Mouse (Mus musculus): ENCODE measurements around the gene Nsa2. TPM values are rescaled to one million over a fixed set of nuclear protein-coding genes. Genes with fewer than 3 reads are reported as not detected.

Nsa2 gene
- polyA plus RNA-seq, 1 experiment from 2014 or later: 51.2 TPM

- no peaks in the 10 kb centered on the region for H3K9me3 ChIP-seq (ENCODE audit: control insufficient read depth, low read length)
- no peak overlapping the region for H3K4me2 ChIP-seq (ENCODE audit: low read depth, low read length)
- WGBS: 76% methylated on average over 7 of the region's 7 CpGs
- H3K27ac ChIP-seq (ENCODE audit: low read length): no peak overlapping the region
- no peak overlapping the region for H3K9ac ChIP-seq (ENCODE audit: low read depth, low read length)
- H3K4me1 ChIP-seq (ENCODE audit: control insufficient read depth, insufficient read depth, low read length): no peaks in the 10 kb centered on the region
- no peaks in the 10 kb centered on the region for H3K27me3 ChIP-seq (replicated peaks; ENCODE audit: control insufficient read depth, insufficient read depth, low read length)
- no peaks in the 10 kb centered on the region for H3K36me3 ChIP-seq (ENCODE audit: control insufficient read depth, insufficient read depth, low read length)
- no peak for ATAC-seq
- no peak overlapping the region for H3K4me3 ChIP-seq (ENCODE audit: low read length)
These were observed 32.7 kb downstream of the Nsa2 start for GRCm38 (mm10) chr13:97104996-97105395.

- no peaks in the 10 kb centered on the region for H3K9me3 ChIP-seq (ENCODE audit: control insufficient read depth, low read length)
- no peak within 1 kb of the TSS for H3K9ac ChIP-seq (ENCODE audit: low read depth, low read length)
- ATAC-seq: no peak
- H3K36me3 ChIP-seq (ENCODE audit: control insufficient read depth, insufficient read depth, low read length): no peaks in the 10 kb centered on the region
- no peak within 1 kb of the TSS for H3K4me3 ChIP-seq (ENCODE audit: low read length)
- WGBS: 72% methylated on average over 20 of the region's 22 CpGs
- H3K4me2 ChIP-seq (ENCODE audit: low read depth, low read length): no peak within 1 kb of the TSS
- no peak within 1 kb of the TSS for H3K27ac ChIP-seq (ENCODE audit: low read length)
- no peaks in the 10 kb centered on the region for H3K27me3 ChIP-seq (replicated peaks; ENCODE audit: control insufficient read depth, insufficient read depth, low read length)
- no peaks in the 10 kb centered on the region for H3K4me1 ChIP-seq (ENCODE audit: control insufficient read depth, insufficient read depth, low read length)
These were observed 38.4 kb downstream of the Nsa2 start, which contains the start of gene Gm6169 for GRCm38 (mm10) chr13:97099187-97099852. TSS of gene Gm6169 (minus strand) at chr13:97099237.

- no peak for ATAC-seq
- no peaks in the 10 kb centered on the region for H3K27me3 ChIP-seq (replicated peaks; ENCODE audit: control insufficient read depth, insufficient read depth, low read length)
- no peaks in the 10 kb centered on the region for H3K4me1 ChIP-seq (ENCODE audit: control insufficient read depth, insufficient read depth, low read length)
- H3K36me3 ChIP-seq (ENCODE audit: control insufficient read depth, insufficient read depth, low read length): no peaks in the 10 kb centered on the region
- 82% methylated on average over 4 of the region's 4 CpGs for WGBS
- no peak overlapping the region for H3K27ac ChIP-seq (ENCODE audit: low read length)
- H3K9me3 ChIP-seq (ENCODE audit: control insufficient read depth, low read length): no peaks in the 10 kb centered on the region
- H3K4me3 ChIP-seq (ENCODE audit: low read length): no peak overlapping the region
- no peak overlapping the region for H3K9ac ChIP-seq (ENCODE audit: low read depth, low read length)
- H3K4me2 ChIP-seq (ENCODE audit: low read depth, low read length): no peak overlapping the region
These were observed 42.0 kb downstream of the Nsa2 start for GRCm38 (mm10) chr13:97095726-97096125.

DNA sequence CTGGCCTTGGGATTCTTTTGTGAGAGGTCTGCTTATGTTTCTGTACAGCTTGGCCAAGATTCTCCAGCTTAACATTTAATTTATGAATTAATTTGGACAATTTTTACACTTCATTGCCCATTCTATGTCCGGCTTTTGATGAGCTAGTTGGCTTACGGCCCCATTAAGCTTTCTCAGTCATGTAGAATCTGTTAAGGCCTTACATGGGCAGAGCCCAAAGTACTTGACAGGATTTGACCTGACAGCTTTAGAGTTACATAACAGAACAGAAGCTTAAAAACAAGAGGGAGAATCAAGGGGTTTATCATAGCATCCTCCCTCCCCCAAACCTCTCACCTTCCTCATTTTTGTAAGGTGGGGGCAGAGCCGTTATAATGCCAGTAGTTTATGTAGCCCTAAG is 49.6 kb downstream of the Nsa2 start:
- WGBS: 94% methylated on average over 3 of the region's 3 CpGs
- no peak for ATAC-seq
- Histone ChIP-seq H3K27me3 (replicated peaks; ENCODE audit: control insufficient read depth, insufficient read depth, low read length) (no peaks in the 10 kb centered on the region), H3K4me2 (ENCODE audit: low read depth, low read length) (no peak overlapping the region), H3K9ac (ENCODE audit: low read depth, low read length) (no peak overlapping the region), H3K4me3 (ENCODE audit: low read length) (no peak overlapping the region), H3K36me3 (ENCODE audit: control insufficient read depth, insufficient read depth, low read length) (no peaks in the 10 kb centered on the region), H3K27ac (ENCODE audit: low read length) (no peak overlapping the region), H3K9me3 (ENCODE audit: control insufficient read depth, low read length) (no peaks in the 10 kb centered on the region), H3K4me1 (ENCODE audit: control insufficient read depth, insufficient read depth, low read length) (no peaks in the 10 kb centered on the region)

GRCm38 (mm10) chr13:97087421-97087820 is 50.3 kb downstream of the Nsa2 start:
- 93% methylated on average over 6 of the region's 6 CpGs for WGBS
- Histone ChIP-seq H3K9ac (ENCODE audit: low read depth, low read length) (no peak overlapping the region), H3K27ac (ENCODE audit: low read length) (no peak overlapping the region), H3K4me2 (ENCODE audit: low read depth, low read length) (no peak overlapping the region), H3K4me3 (ENCODE audit: low read length) (no peak overlapping the region), H3K36me3 (ENCODE audit: control insufficient read depth, insufficient read depth, low read length) (no peaks in the 10 kb centered on the region), H3K4me1 (ENCODE audit: control insufficient read depth, insufficient read depth, low read length) (no peaks in the 10 kb centered on the region), H3K27me3 (replicated peaks; ENCODE audit: control insufficient read depth, insufficient read depth, low read length) (no peaks in the 10 kb centered on the region), H3K9me3 (ENCODE audit: control insufficient read depth, low read length) (no peaks in the 10 kb centered on the region)
- no peak for ATAC-seq

DNA sequence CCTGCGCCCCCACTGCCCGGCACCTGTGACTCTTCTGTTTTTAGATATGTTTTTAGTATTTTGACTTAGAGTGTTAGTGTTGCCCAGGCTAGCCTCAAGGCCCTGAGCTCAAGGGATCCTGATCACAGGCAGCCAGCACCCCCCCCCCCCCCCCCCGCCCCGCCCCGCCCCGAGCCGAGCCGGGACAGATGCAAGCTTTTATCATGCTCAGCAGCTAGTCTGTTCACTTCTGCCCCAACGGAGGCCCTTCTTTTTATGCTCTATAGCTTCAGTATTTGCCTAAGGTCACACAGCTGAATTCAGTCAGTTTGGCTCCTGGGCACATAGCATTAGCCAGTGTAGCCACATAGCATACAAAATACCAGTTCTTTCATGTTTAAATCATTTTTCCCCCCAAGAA is 51.4 kb downstream of the Nsa2 start:
- Histone ChIP-seq H3K27ac (ENCODE audit: low read length) (no peak overlapping the region), H3K36me3 (ENCODE audit: control insufficient read depth, insufficient read depth, low read length) (no peaks in the 10 kb centered on the region), H3K9ac (ENCODE audit: low read depth, low read length) (no peak overlapping the region), H3K4me1 (ENCODE audit: control insufficient read depth, insufficient read depth, low read length) (no peaks in the 10 kb centered on the region), H3K9me3 (ENCODE audit: control insufficient read depth, low read length) (no peaks in the 10 kb centered on the region), H3K4me2 (ENCODE audit: low read depth, low read length) (no peak overlapping the region), H3K27me3 (replicated peaks; ENCODE audit: control insufficient read depth, insufficient read depth, low read length) (no peaks in the 10 kb centered on the region), H3K4me3 (ENCODE audit: low read length) (no peak overlapping the region)
- WGBS: 46% methylated on average over 7 of the region's 9 CpGs
- ATAC-seq: no peak

DNA sequence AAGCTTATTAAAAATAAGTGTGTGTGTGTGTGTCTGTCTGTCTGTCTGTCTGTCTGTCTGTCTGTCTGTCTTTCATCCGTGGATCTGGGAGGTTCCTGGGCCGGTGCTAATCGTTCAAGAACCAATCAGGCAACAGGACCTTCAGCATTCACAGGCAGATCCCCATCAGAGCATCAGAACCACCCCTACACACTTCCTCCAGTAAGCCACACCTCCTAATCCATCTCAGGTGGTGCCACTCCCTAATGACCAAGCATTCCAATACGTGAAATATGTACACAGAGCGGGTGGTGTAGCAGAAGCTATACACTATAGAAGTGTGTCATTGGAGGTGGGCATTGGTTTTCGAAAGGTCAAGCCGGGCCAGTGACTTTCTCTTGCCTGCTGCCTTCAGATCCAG is 55.3 kb downstream of the Nsa2 start:
- Histone ChIP-seq H3K4me1 (ENCODE audit: control insufficient read depth, insufficient read depth, low read length) (no peaks in the 10 kb centered on the region), H3K9ac (ENCODE audit: low read depth, low read length) (no peak overlapping the region), H3K4me3 (ENCODE audit: low read length) (no peak overlapping the region), H3K27me3 (replicated peaks; ENCODE audit: control insufficient read depth, insufficient read depth, low read length) (no peaks in the 10 kb centered on the region), H3K9me3 (ENCODE audit: control insufficient read depth, low read length) (no peaks in the 10 kb centered on the region), H3K4me2 (ENCODE audit: low read depth, low read length) (no peak overlapping the region), H3K36me3 (ENCODE audit: control insufficient read depth, insufficient read depth, low read length) (no peaks in the 10 kb centered on the region), H3K27ac (ENCODE audit: low read length) (no peak overlapping the region)
- no peak for ATAC-seq
- WGBS: 82% methylated on average over 7 of the region's 7 CpGs

DNA sequence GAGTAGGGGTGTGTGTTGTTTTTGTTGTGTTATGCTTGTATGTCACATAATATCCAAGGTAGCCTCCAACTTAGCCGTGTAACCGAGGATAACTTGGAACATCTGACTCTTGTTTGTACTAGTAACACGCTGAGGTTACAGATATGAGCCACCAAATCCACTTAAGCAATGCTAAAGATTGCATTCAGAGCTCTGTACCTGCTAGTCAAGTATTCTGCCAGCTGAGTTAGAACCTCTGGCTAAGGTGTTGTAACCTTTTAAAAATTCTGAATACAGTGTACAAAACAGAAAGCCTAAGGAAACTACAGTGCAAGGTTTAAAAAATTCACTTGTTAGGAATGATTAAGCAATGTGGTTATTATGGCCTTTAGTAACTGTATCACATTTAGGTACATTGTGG is 57.1 kb downstream of the Nsa2 start:
- Histone ChIP-seq H3K27ac (ENCODE audit: low read length) (no peak overlapping the region), H3K27me3 (replicated peaks; ENCODE audit: control insufficient read depth, insufficient read depth, low read length) (no peaks in the 10 kb centered on the region), H3K4me1 (ENCODE audit: control insufficient read depth, insufficient read depth, low read length) (no peaks in the 10 kb centered on the region), H3K9me3 (ENCODE audit: control insufficient read depth, low read length) (no peaks in the 10 kb centered on the region), H3K36me3 (ENCODE audit: control insufficient read depth, insufficient read depth, low read length) (no peaks in the 10 kb centered on the region), H3K4me3 (ENCODE audit: low read length) (no peak overlapping the region), H3K9ac (ENCODE audit: low read depth, low read length) (no peak overlapping the region), H3K4me2 (ENCODE audit: low read depth, low read length) (no peak overlapping the region)
- WGBS: 88% methylated on average over 3 of the region's 3 CpGs
- ATAC-seq: no peak

- WGBS: 72% methylated on average over 2 of the region's 2 CpGs
These were observed 57.5 kb downstream of the Nsa2 start for GRCm38 (mm10) chr13:97080201-97080600.

More at GRCm38 (mm10) chr13:97080201-97080600, 57.5 kb downstream of the Nsa2 start:
- Histone ChIP-seq H3K9me3 (ENCODE audit: control insufficient read depth, low read length) (no peaks in the 10 kb centered on the region), H3K4me3 (ENCODE audit: low read length) (no peak overlapping the region), H3K4me1 (ENCODE audit: control insufficient read depth, insufficient read depth, low read length) (no peaks in the 10 kb centered on the region), H3K4me2 (ENCODE audit: low read depth, low read length) (no peak overlapping the region), H3K9ac (ENCODE audit: low read depth, low read length) (no peak overlapping the region), H3K27ac (ENCODE audit: low read length) (no peak overlapping the region), H3K27me3 (replicated peaks; ENCODE audit: control insufficient read depth, insufficient read depth, low read length) (no peaks in the 10 kb centered on the region), H3K36me3 (ENCODE audit: control insufficient read depth, insufficient read depth, low read length) (no peaks in the 10 kb centered on the region)
- no peak for ATAC-seq
